Mouse (Mus musculus): ENCODE data around the gene Nol10. TPM values are rescaled to one million over a fixed set of nuclear protein-coding genes. Genes with fewer than 3 reads are reported as not detected.
"Not testable (repeated sequence)": the region's sequence is repeated elsewhere in the genome, so short reads cannot be mapped to it uniquely, and the experiment has no call there.

Gene Nol10
- total RNA-seq, 2 experiments from 2014 or later: 15.3 to 15.4 TPM

GRCm38 (mm10) chr12:17453918-17454317, 105.7 kb downstream of the Nol10 start:
- DNase-seq (ENCODE audit: low spot score in 2 of 2): no peak

GRCm38 (mm10) chr12:17455096-17455495, 106.8 kb downstream of the Nol10 start:
- DNase-seq (ENCODE audit: low spot score in 2 of 2): no peak

GRCm38 (mm10) chr12:17459223-17459622, 111.0 kb downstream of the Nol10 start:
- DNase-seq (ENCODE audit: low spot score in 2 of 2): not testable (repeated sequence)

GRCm38 (mm10) chr12:17463706-17464105, 115.4 kb downstream of the Nol10 start:
- DNase-seq (ENCODE audit: low spot score in 2 of 2): no peak

GRCm38 (mm10) chr12:17464550-17464949, 116.3 kb downstream of the Nol10 start:
- not testable (repeated sequence) for DNase-seq (ENCODE audit: low spot score in 2 of 2)

GRCm38 (mm10) chr12:17466791-17467190, 118.5 kb downstream of the Nol10 start:
- DNase-seq (ENCODE audit: low spot score in 2 of 2): no peak

GRCm38 (mm10) chr12:17468359-17468758, 120.1 kb downstream of the Nol10 start:
- DNase-seq (ENCODE audit: low spot score in 2 of 2): no peak

- DNase-seq (ENCODE audit: low spot score in 2 of 2): no peak
These were observed 121.6 kb downstream of the Nol10 start for GRCm38 (mm10) chr12:17469869-17470268.

GRCm38 (mm10) chr12:17470528-17470927, 122.3 kb downstream of the Nol10 start:
- DNase-seq (ENCODE audit: low spot score in 2 of 2): not testable (repeated sequence)

- no peak for DNase-seq (ENCODE audit: low spot score in 2 of 2)
These were observed 123.1 kb downstream of the Nol10 start for GRCm38 (mm10) chr12:17471405-17471804.

GRCm38 (mm10) chr12:17473128-17473527, 124.9 kb downstream of the Nol10 start:
- no peak for DNase-seq (ENCODE audit: low spot score in 2 of 2)

GRCm38 (mm10) chr12:17473862-17474261, 125.6 kb downstream of the Nol10 start:
- DNase-seq (ENCODE audit: low spot score in 2 of 2): no peak

GRCm38 (mm10) chr12:17474681-17475080, 126.4 kb downstream of the Nol10 start:
- no peak for DNase-seq (ENCODE audit: low spot score in 2 of 2)

GRCm38 (mm10) chr12:17475146-17475545, 126.9 kb downstream of the Nol10 start:
- DNase-seq (ENCODE audit: low spot score in 2 of 2): no peak

- DNase-seq (ENCODE audit: low spot score in 2 of 2): no peak
These were observed 129.9 kb downstream of the Nol10 start for GRCm38 (mm10) chr12:17478196-17478595.

GRCm38 (mm10) chr12:17478856-17479255, 130.6 kb downstream of the Nol10 start:
- no peak for DNase-seq (ENCODE audit: low spot score in 2 of 2)

Small RNA genes lying within 50 kb of the gene (microRNA-seq; reads per million reads assigned to microRNA genes)
- gene Mir3066: 8.4 reads per million, percentile 21 among the genes with 10 or more reads in this experiment

Other genes with a start within 250 kb of the Nol10 start
- gene Kcnf1, start 171.6 kb upstream of the Nol10 start, total RNA-seq (2021): under 1 TPM; 0.59 to 0.87 TPM
- 100 to 1,000 TPM; 197 to 217 TPM for gene Pdia6, start 81.9 kb upstream of the Nol10 start, total RNA-seq (2021)
- 1 to 10 TPM; 1.3 to 2.2 TPM for gene Atp6v1c2, start 19.1 kb upstream of the Nol10 start, total RNA-seq (2021)
- 100 to 1,000 TPM; 212 to 228 TPM for gene Odc1, start 196.3 kb downstream of the Nol10 start, total RNA-seq (2021)